Mouse (Mus musculus): ENCODE measurements at regions not wholly inside any gene's neighbourhood (a gene's known extent, or its start where the extent isn't known, plus 50 kb on each side); places are given as distances from the start of the nearest gene placed in this dataset.

GRCm38 (mm10) chr8:89758695-89759094 is 589.4 kb downstream of the Tox3 start:
- no peak for DNase-seq (ENCODE audit: low read depth, low spot score)

- no peak for DNase-seq (ENCODE audit: low read depth, low spot score)
Observed at GRCm38 (mm10) chr8:89755951-89756350, 592.2 kb downstream of the Tox3 start.

- no peak for DNase-seq (ENCODE audit: low read depth, low spot score)
Observed at GRCm38 (mm10) chr8:89751201-89751600, 596.9 kb downstream of the Tox3 start.

GRCm38 (mm10) chr8:89747726-89748125 is 600.4 kb downstream of the Tox3 start:
- DNase-seq (ENCODE audit: low read depth, low spot score) = no peak

- DNase-seq (ENCODE audit: low read depth, low spot score) = no peak
Observed at GRCm38 (mm10) chr8:89744267-89745028, 603.7 kb downstream of the Tox3 start.

GRCm38 (mm10) chr8:89738657-89739056 is 609.5 kb downstream of the Tox3 start:
- no peak for DNase-seq (ENCODE audit: low read depth, low spot score)

GRCm38 (mm10) chr8:89737636-89738035 is 610.5 kb downstream of the Tox3 start:
- DNase-seq (ENCODE audit: low read depth, low spot score) = no peak

- no peak for DNase-seq (ENCODE audit: low read depth, low spot score)
Observed at GRCm38 (mm10) chr8:89727252-89727651, 620.9 kb downstream of the Tox3 start.

- no peak for DNase-seq (ENCODE audit: low read depth, low spot score)
Observed at GRCm38 (mm10) chr8:89721684-89722305, 626.3 kb downstream of the Tox3 start.

- DNase-seq (ENCODE audit: low read depth, low spot score) = no peak
Observed at GRCm38 (mm10) chr8:89713880-89714279, 634.3 kb downstream of the Tox3 start.

GRCm38 (mm10) chr8:89707341-89707928 is 640.7 kb downstream of the Tox3 start:
- DNase-seq (ENCODE audit: low read depth, low spot score) = no peak

GRCm38 (mm10) chr8:89685696-89686095 is 641.7 kb upstream of the Sall1 start:
- no peak for DNase-seq (ENCODE audit: low read depth, low spot score)

GRCm38 (mm10) chr8:89680937-89681336 is 637.0 kb upstream of the Sall1 start:
- DNase-seq (ENCODE audit: low read depth, low spot score) = no peak

- no peak for DNase-seq (ENCODE audit: low read depth, low spot score)
Observed at GRCm38 (mm10) chr8:89680341-89680740, 636.4 kb upstream of the Sall1 start.

- no peak for DNase-seq (ENCODE audit: low read depth, low spot score)
Observed at GRCm38 (mm10) chr8:89679551-89679950, 635.6 kb upstream of the Sall1 start.

- no peak for DNase-seq (ENCODE audit: low read depth, low spot score)
Observed at GRCm38 (mm10) chr8:89677266-89677665, 633.3 kb upstream of the Sall1 start.

GRCm38 (mm10) chr8:89673911-89674310 is 629.9 kb upstream of the Sall1 start:
- DNase-seq (ENCODE audit: low read depth, low spot score) = no peak

GRCm38 (mm10) chr8:89672631-89673030 is 628.7 kb upstream of the Sall1 start:
- no peak for DNase-seq (ENCODE audit: low read depth, low spot score)

- DNase-seq (ENCODE audit: low read depth, low spot score) = no peak
Observed at GRCm38 (mm10) chr8:89664911-89665689, 621.1 kb upstream of the Sall1 start.

- DNase-seq (ENCODE audit: low read depth, low spot score) = no peak
Observed at GRCm38 (mm10) chr8:89663859-89664258, 619.9 kb upstream of the Sall1 start.

GRCm38 (mm10) chr8:89658998-89659944 is 615.3 kb upstream of the Sall1 start:
- DNase-seq (ENCODE audit: low read depth, low spot score) = no peak
